10 mouse cellular contexts compared by ENCODE assay signal in the genomic region with DNA sequence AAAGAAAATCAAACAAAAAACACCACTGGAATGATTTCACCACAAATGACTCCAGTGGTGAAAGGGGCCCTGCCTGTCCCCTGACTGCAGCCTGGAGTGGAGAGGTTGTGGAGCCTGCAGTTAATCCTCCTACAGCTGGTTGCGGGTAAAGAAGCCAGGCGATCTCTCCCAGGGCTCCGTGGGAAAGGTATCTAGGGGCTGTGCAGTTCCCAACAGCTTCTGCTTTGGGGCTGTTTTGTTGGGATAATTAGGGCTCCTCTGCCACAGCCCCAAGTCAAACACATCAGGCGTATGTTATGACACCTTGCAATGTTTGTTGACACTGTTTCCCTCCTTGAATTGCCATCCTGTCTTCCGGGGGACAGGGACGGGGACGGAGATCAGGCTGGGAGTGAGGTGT. TPM values are rescaled to one million over a fixed set of nuclear protein-coding genes. Genes with fewer than 3 reads are reported as not detected.
DNase-seq lines count a peak whose midpoint lies in the region; ATAC-seq and TF ChIP-seq lines count a peak whose summit lies in the region.
"Had no signal": no experiment of that assay in that cellular context is flagged by ENCODE, and none has a peak within 500 bp of the region (broad histone marks: within the 10 kb centered on the region; RNA-seq: fewer than 3 reads in every experiment).

No protein-coding gene starts in this region.

- DNase-seq in heart, postnatal 36 days, result no peak
- DNase-seq in left cerebral cortex, postnatal 14 days (ENCODE audit: low spot score in 2 of 2), result no peak
- no peak for DNase-seq in layer of hippocampus, adult 18-20 months (ENCODE audit: low spot score in 2 of 2)
- no peak for DNase-seq in layer of hippocampus, postnatal 14 days (ENCODE audit: low spot score in 2 of 2)
- DNase-seq: cerebellum, adult 8-10 months had no signal

- 6% methylated on average over 7 of the region's 7 CpGs for WGBS in heart, embryonic 13.5 days
- 8% methylated on average over 7 of the region's 7 CpGs for WGBS in forebrain, embryonic 12.5 days
- WGBS in liver, embryonic 12.5 days (ENCODE audit: insufficient replicate concordance), result 40% methylated on average over 7 of the region's 7 CpGs

- intact Hi-C loops in heart, postnatal 36 days (cut with DNase I), result no loop called here
- intact Hi-C loops in left cerebral cortex, postnatal 14 days (cut with DNase I), result no loop called here

- peak overlapping the region; percentile 69 for H3K4me2 ChIP-seq in heart, embryonic 13.5 days
- peak overlapping the region; percentile 41 for H3K4me2 ChIP-seq in forebrain, embryonic 12.5 days
- peak overlapping the region; percentile 34; the same call in 1 of the 2 replicates for H3K4me2 ChIP-seq in liver, embryonic 12.5 days

- H3K4me1 ChIP-seq in heart, embryonic 13.5 days, result peaks cover 22% of the 10 kb centered on the region
- H3K4me1 ChIP-seq in E14TG2a.4 (replicated peaks; ENCODE audit: low read depth, low read length), result peaks cover 60% of the 10 kb centered on the region
- peaks cover 10% of the 10 kb centered on the region for H3K4me1 ChIP-seq in forebrain, embryonic 12.5 days
- no peaks in the 10 kb centered on the region for H3K4me1 ChIP-seq in liver, embryonic 12.5 days

- no peak overlapping the region for H3K27ac ChIP-seq in heart, embryonic 13.5 days (replicated peaks)
- H3K27ac ChIP-seq in forebrain, embryonic 12.5 days, result no peak overlapping the region
- no peak overlapping the region for H3K27ac ChIP-seq in liver, embryonic 12.5 days

- no peak for TF ChIP-seq CTCF in E14TG2a.4 (conservative IDR thresholded peaks at IDR 0.05; ENCODE audit: low read length)

- H3K4me3 ChIP-seq in heart, embryonic 13.5 days, result peak overlapping the region; percentile 43
- H3K4me3 ChIP-seq in E14TG2a.4 (replicated peaks; ENCODE audit: low read length), result peak overlapping the region; percentile 64
- no peak overlapping the region for H3K4me3 ChIP-seq in forebrain, embryonic 12.5 days (replicated peaks)
- H3K4me3 ChIP-seq in liver, embryonic 12.5 days, result no peak overlapping the region

- no peaks in the 10 kb centered on the region for H3K27me3 ChIP-seq in heart, embryonic 13.5 days (replicated peaks)
- H3K27me3 ChIP-seq in E14TG2a.4 (ENCODE audit: insufficient read depth, low read length), result no peaks in the 10 kb centered on the region
- H3K27me3 ChIP-seq in forebrain, embryonic 12.5 days, result no peaks in the 10 kb centered on the region; the same call in 1 of the 2 replicates
- 0 out of 2 replicates have a peak, but pooled peaks cover 12% of the 10 kb centered on the region for H3K27me3 ChIP-seq in liver, embryonic 12.5 days (replicated peaks)

- H3K9me3 ChIP-seq in heart, embryonic 13.5 days, result no peaks in the 10 kb centered on the region
- no peaks in the 10 kb centered on the region for H3K9me3 ChIP-seq in E14TG2a.4 (ENCODE audit: low read length)
- H3K9me3 ChIP-seq in forebrain, embryonic 12.5 days, result no peaks in the 10 kb centered on the region
- no peaks in the 10 kb centered on the region for H3K9me3 ChIP-seq in liver, embryonic 12.5 days (replicated peaks)

- no peak for ATAC-seq in heart, embryonic 13.5 days (ENCODE audit: extremely low read depth, insufficient number of reproducible peaks, low FRiP score, low TSS enrichment)
- ATAC-seq in forebrain, embryonic 12.5 days (ENCODE audit: low FRiP score), result no peak
- no peak for ATAC-seq in liver, embryonic 12.5 days
- ATAC-seq: activated CD4-positive, CD25-positive, alpha-beta regulatory T cell, adult 4 months had no signal

- no peaks in the 10 kb centered on the region for H3K36me3 ChIP-seq in heart, embryonic 13.5 days
- H3K36me3 ChIP-seq in E14TG2a.4 (ENCODE audit: insufficient read depth, low read length), result no peaks in the 10 kb centered on the region
- no peaks in the 10 kb centered on the region for H3K36me3 ChIP-seq in forebrain, embryonic 12.5 days (replicated peaks)
- no peaks in the 10 kb centered on the region for H3K36me3 ChIP-seq in liver, embryonic 12.5 days

- peak overlapping the region; percentile 67 for H3K9ac ChIP-seq in heart, embryonic 13.5 days
- H3K9ac ChIP-seq in forebrain, embryonic 12.5 days, result no peak overlapping the region
- no peak overlapping the region for H3K9ac ChIP-seq in liver, embryonic 12.5 days

RNA-seq across cellular contexts. Expression of a gene that starts 47.5 kb away (rescaled TPM):
- polyA plus RNA-seq in heart, embryonic 13.5 days (2015; fragmentation: Nextera tagmentation; extraction: Ambion mirVana), result 20.6 and 23.8 TPM in 2 replicates
- total RNA-seq in heart, postnatal 36 days (2021), result 10 to 100 TPM; 24.8 to 30.1 TPM
- 43.7 and 44.1 TPM in 2 replicates for polyA plus RNA-seq in forebrain, embryonic 12.5 days (2016; fragmentation: Nextera tagmentation; extraction: Ambion mirVana)
- 5.6 and 5.9 TPM in 2 replicates for polyA plus RNA-seq in liver, embryonic 12.5 days (2016; fragmentation: Nextera tagmentation; extraction: Ambion mirVana)
- 10 to 100 TPM; 64.5 to 73.9 TPM for total RNA-seq in left cerebral cortex, postnatal 14 days (2021)
- total RNA-seq in layer of hippocampus, adult 18-20 months (2021), result 100 to 1,000 TPM; 145 to 150 TPM
- 10 to 100 TPM; 81.7 to 90.1 TPM for total RNA-seq in layer of hippocampus, postnatal 14 days (2021)

Comparison
In these comparisons a context has a peak if more than half of its experiments do, and no peak if none do; other contexts are left out.
1. H3K4me3 ChIP-seq: peak in heart, embryonic 13.5 days (single experiment) and E14TG2a.4 (single experiment); none in forebrain, embryonic 12.5 days (single experiment) and liver, embryonic 12.5 days (single experiment).
2. Peak in every context shown above with its lines, with median percentiles within 50 percentile points of each other: H3K4me2 ChIP-seq.